Mouse (Mus musculus): ENCODE measurements around the gene Prps1l1. TPM values are rescaled to one million over a fixed set of nuclear protein-coding genes. Genes with fewer than 3 reads are reported as not detected.

Prps1l1 gene
- total RNA-seq (2023) = not detected

GRCm38 (mm10) chr12:34984461-34984860 is at the start of gene Prps1l1:
Prps1l1 (plus strand) TSS chr12:34984761.

Other genes starting within 250 kb of the Prps1l1 start
- 5.9 TPM for gene Hdac9, start 67.7 kb upstream of the Prps1l1 start, total RNA-seq (2023)
- gene Snx13, start 62.4 kb downstream of the Prps1l1 start, total RNA-seq (2023) = 26.4 TPM